Mouse (Mus musculus): ENCODE data around the gene Gng3. TPM values are rescaled to one million over a fixed set of nuclear protein-coding genes. Genes with fewer than 3 reads are reported as not detected.
"Not testable (repeated sequence)": the region's sequence is repeated elsewhere in the genome, so short reads cannot be mapped to it uniquely, and the experiment has no call there.

Gng3 gene
- polyA plus RNA-seq, 1 experiment from 2014 or later = 526 TPM

DNA sequence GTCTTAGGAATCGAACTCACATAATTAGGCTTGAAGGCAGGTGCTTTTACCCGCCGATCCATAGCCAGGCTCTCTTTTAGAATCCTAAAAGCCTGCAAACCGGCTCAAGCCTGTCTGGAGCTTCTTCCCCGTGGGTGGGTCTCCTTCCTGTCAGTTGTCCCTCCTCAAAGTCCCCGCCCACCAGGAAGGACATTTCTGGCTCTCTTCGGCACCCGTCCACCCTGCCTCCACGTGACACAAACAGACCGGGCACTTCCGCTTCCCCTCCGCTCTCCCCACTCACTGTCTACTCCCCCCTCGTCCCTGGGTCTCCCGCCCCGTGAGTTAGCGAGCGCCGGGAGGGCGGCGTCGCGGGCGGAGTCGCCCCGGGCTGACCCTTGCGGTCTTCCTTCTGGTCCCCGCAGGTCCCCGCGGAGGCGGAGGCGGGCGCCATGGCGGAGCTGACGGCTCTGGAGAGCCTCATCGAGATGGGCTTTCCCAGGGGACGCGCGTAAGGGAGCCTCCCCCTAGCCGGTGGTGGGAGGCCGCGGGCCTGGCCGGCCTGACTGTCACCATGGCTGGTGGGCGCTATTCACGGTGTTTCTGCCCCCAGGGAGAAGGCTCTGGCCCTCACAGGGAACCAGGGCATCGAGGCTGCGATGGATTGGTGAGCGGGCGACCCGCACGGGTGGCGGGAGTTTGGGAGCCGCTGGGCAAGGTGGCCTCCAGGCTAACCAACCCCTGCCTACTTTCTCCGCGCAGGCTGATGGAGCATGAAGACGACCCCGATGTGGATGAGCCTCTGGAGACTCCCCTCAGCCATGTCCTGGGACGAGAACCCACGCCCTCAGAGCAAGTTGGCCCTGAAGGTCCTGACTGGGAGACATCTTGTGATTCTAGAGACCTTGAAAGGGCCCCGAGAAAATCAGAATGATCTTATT is 32.5 kb upstream of the Gng3 start, which contains the start of gene Ubxn1:
TSS of gene Ubxn1 (plus strand) at position 230 of the 920 bp plus-strand sequence.
- peak; percentile 97 for ATAC-seq
- peak within 1 kb of the TSS; percentile 76 for H3K27ac ChIP-seq (ENCODE audit: low read depth, low read length)
- no peaks in the 10 kb centered on the region for H3K9me3 ChIP-seq (ENCODE audit: control insufficient read depth, low read length)
- H3K27me3 ChIP-seq (replicated peaks; ENCODE audit: control insufficient read depth, insufficient read depth, low read length) = no peaks in the 10 kb centered on the region
- peak within 1 kb of the TSS; percentile 75 for H3K4me3 ChIP-seq (ENCODE audit: low read length)
- 2% methylated on average over 59 of the region's 59 CpGs for WGBS
- peaks cover 11% of the 10 kb centered on the region for H3K4me1 ChIP-seq (ENCODE audit: control insufficient read depth, insufficient read depth, low read depth, low read length)
- H3K36me3 ChIP-seq (ENCODE audit: control insufficient read depth, insufficient read depth, low read length) = peaks cover 25% of the 10 kb centered on the region
- H3K9ac ChIP-seq (ENCODE audit: low read depth, low read length) = peak within 1 kb of the TSS; percentile 86
- peak within 1 kb of the TSS; percentile 81 for H3K4me2 ChIP-seq (ENCODE audit: low read length)

DNA sequence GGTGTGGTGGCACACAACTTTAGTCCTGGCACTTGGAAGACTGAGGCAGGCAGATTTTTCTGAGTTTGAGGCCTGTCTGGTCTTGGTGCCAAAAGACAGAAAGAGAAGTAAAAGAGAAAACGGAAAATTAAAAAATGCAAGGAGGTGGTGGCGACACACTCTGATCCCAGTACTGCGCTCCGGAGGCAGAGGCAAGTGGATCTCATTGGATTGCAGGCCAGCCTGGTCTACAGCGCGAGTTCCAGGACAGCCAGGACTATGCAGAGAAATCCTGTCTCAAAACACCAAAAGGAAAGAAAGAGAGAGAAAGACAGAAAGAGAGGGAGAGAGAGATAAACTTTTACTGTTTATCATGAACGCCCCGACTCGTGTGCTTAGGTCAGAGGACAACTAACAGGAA is 31.8 kb upstream of the Gng3 start:
- Histone ChIP-seq H3K4me3 (ENCODE audit: low read length) (peak overlapping the region; percentile 75), H3K4me2 (ENCODE audit: low read length) (peak overlapping the region; percentile 62), H3K27me3 (replicated peaks; ENCODE audit: control insufficient read depth, insufficient read depth, low read length) (no peaks in the 10 kb centered on the region), H3K27ac (ENCODE audit: low read depth, low read length) (peak overlapping the region; percentile 76; the same call in 1 of the 2 replicates), H3K9ac (ENCODE audit: low read depth, low read length) (peak overlapping the region; percentile 66), H3K36me3 (ENCODE audit: control insufficient read depth, insufficient read depth, low read length) (peaks cover 22% of the 10 kb centered on the region), H3K9me3 (ENCODE audit: control insufficient read depth, low read length) (no peaks in the 10 kb centered on the region), H3K4me1 (ENCODE audit: control insufficient read depth, insufficient read depth, low read depth, low read length) (peaks cover 11% of the 10 kb centered on the region)
- 58% methylated on average over 9 of the region's 9 CpGs for WGBS
- peak; percentile 41 for ATAC-seq

DNA sequence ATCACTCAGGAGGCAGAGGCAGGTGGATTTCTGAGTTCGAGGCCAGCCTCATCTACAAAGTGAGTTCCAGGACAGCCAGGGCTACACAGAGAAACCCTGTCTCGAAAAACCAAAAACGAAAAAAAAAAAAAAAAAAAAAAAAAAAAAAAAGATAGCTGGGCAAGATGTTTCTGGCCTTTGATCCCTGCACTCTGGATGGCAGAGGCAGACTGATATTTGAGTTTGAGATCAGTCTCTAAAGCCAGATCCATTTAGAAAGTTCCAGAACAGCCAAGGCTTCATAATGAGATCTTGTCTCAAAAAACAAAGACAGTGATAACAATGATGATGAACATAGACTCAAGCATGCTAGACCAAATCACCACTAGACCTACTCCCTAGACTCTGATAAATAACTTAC is 31.4 kb upstream of the Gng3 start:
- H3K4me3 ChIP-seq (ENCODE audit: low read length) = not testable (repeated sequence)
- 87% methylated on average over 3 of the region's 3 CpGs for WGBS

DNA sequence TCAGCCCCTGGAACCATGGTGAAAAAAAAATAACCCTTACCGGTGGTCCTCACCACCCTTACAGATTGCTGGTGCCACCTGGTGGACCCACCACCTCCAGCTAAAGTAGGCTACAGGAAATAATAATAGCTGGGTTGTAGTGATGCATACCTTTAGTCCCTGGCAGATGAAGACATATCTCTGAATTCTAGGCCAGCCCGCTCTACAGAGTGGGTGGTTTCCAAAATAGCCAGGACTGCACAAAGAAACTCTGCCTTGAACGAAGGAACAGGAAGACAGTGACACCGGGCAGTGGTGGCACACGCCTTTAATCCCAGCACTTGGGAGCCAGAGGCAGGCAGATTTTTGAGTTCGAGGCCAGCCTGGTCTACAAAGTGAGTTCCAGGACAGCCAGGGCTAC is 25.3 kb upstream of the Gng3 start:
- Histone ChIP-seq H3K4me3 (ENCODE audit: low read length) (no peak overlapping the region), H3K9ac (ENCODE audit: low read depth, low read length) (no peak overlapping the region), H3K9me3 (ENCODE audit: control insufficient read depth, low read length) (no peaks in the 10 kb centered on the region), H3K36me3 (ENCODE audit: control insufficient read depth, insufficient read depth, low read length) (no peaks in the 10 kb centered on the region), H3K27ac (ENCODE audit: low read depth, low read length) (no peak overlapping the region), H3K27me3 (replicated peaks; ENCODE audit: control insufficient read depth, insufficient read depth, low read length) (no peaks in the 10 kb centered on the region), H3K4me2 (ENCODE audit: low read length) (no peak overlapping the region), H3K4me1 (ENCODE audit: control insufficient read depth, insufficient read depth, low read depth, low read length) (no peaks in the 10 kb centered on the region)
- no peak for ATAC-seq
- 85% methylated on average over 6 of the region's 6 CpGs for WGBS

More for the DNA sequence above, 31.4 kb upstream of the Gng3 start:
- Histone ChIP-seq H3K4me2 (ENCODE audit: low read length) (peak overlapping the region; percentile 62), H3K36me3 (ENCODE audit: control insufficient read depth, insufficient read depth, low read length) (peaks cover 18% of the 10 kb centered on the region), H3K4me1 (ENCODE audit: control insufficient read depth, insufficient read depth, low read depth, low read length) (peaks cover 11% of the 10 kb centered on the region)
- not testable (repeated sequence) for H3K9ac ChIP-seq (ENCODE audit: low read depth, low read length); H3K9me3 ChIP-seq (ENCODE audit: control insufficient read depth, low read length); H3K27ac ChIP-seq (ENCODE audit: low read depth, low read length); H3K27me3 ChIP-seq (replicated peaks; ENCODE audit: control insufficient read depth, insufficient read depth, low read length); ATAC-seq

DNA sequence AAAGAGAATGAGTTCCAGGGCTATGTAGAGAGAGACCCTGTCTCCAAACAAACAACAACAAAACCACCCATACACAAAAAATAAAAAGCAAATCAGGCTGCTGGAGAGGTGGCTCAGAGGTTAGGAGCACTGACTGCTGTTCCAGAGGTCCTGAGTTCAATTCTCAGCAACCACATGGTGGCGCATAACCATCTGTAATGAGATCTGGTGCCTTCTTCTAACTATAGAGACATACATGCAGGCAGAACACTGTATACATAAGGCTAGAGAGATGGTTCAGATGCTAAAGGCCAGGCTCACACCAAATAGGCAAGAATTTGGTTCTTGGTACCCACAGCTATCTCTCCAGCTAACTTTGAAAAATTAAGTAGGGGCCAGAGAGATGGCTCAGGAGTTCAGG is 20.0 kb upstream of the Gng3 start:
- H3K27me3 ChIP-seq (replicated peaks; ENCODE audit: control insufficient read depth, insufficient read depth, low read length) = no peaks in the 10 kb centered on the region
- no peak overlapping the region for H3K27ac ChIP-seq (ENCODE audit: low read depth, low read length)
- WGBS = 15% methylated on average over 1 of the region's 1 CpGs
- no peak overlapping the region for H3K4me2 ChIP-seq (ENCODE audit: low read length)
- no peaks in the 10 kb centered on the region for H3K9me3 ChIP-seq (ENCODE audit: control insufficient read depth, low read length)
- H3K9ac ChIP-seq (ENCODE audit: low read depth, low read length) = no peak overlapping the region
- no peak for ATAC-seq
- H3K4me3 ChIP-seq (ENCODE audit: low read length) = no peak overlapping the region
- no peaks in the 10 kb centered on the region for H3K4me1 ChIP-seq (ENCODE audit: control insufficient read depth, insufficient read depth, low read depth, low read length)
- H3K36me3 ChIP-seq (ENCODE audit: control insufficient read depth, insufficient read depth, low read length) = no peaks in the 10 kb centered on the region

DNA sequence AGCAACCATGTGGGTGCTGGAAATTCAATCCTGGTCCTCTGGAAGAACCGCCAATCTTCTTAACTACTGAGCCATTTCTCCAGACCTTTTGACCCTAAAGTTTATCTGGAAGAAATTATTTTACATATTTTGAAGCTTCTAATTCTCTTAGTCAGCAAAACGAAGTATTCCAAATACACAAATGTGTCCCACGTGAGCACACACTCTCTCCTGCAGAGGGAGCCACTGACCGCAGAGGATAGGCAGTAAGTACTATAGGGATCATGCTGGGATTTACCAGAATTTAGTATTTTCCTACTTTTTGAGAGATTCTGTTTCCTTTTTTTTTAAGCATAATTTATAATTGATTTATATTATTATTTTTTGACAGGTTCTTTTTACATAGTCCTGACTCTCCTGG is 18.7 kb upstream of the Gng3 start:
- H3K4me3 ChIP-seq (ENCODE audit: low read length) = no peak overlapping the region
- H3K27me3 ChIP-seq (replicated peaks; ENCODE audit: control insufficient read depth, insufficient read depth, low read length) = no peaks in the 10 kb centered on the region
- H3K9me3 ChIP-seq (ENCODE audit: control insufficient read depth, low read length) = no peaks in the 10 kb centered on the region
- no peaks in the 10 kb centered on the region for H3K36me3 ChIP-seq (ENCODE audit: control insufficient read depth, insufficient read depth, low read length)
- no peak for ATAC-seq
- H3K4me2 ChIP-seq (ENCODE audit: low read length) = no peak overlapping the region
- H3K27ac ChIP-seq (ENCODE audit: low read depth, low read length) = no peak overlapping the region
- WGBS = 39% methylated on average over 4 of the region's 4 CpGs
- no peak overlapping the region for H3K9ac ChIP-seq (ENCODE audit: low read depth, low read length)
- H3K4me1 ChIP-seq (ENCODE audit: control insufficient read depth, insufficient read depth, low read depth, low read length) = no peaks in the 10 kb centered on the region

DNA sequence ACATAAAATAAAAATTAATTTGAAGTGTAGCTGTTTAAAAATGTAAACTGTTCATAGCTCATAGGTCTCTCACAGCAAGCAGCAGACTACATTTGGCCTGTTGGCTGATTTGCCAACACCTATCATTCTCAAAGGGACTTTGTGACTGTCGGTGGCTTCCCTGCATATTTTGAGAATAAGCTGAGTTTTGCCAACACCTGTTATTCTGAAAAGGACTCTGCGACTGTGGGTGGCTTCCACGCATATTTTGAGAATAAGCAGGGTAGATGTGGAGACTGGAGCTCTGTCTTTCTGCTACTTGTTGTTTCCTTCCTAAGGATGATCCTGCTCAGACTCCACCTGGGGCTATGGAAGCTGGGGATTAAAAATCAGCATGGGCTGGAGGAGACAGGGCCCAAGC is 14.1 kb upstream of the Gng3 start:
- ATAC-seq = no peak
- WGBS = 82% methylated on average over 3 of the region's 3 CpGs
- Histone ChIP-seq H3K4me3 (ENCODE audit: low read length) (no peak overlapping the region), H3K4me2 (ENCODE audit: low read length) (no peak overlapping the region), H3K36me3 (ENCODE audit: control insufficient read depth, insufficient read depth, low read length) (peaks cover 2% of the 10 kb centered on the region; the same call in 1 of the 2 replicates), H3K9ac (ENCODE audit: low read depth, low read length) (no peak overlapping the region), H3K9me3 (ENCODE audit: control insufficient read depth, low read length) (no peaks in the 10 kb centered on the region), H3K27me3 (replicated peaks; ENCODE audit: control insufficient read depth, insufficient read depth, low read length) (no peaks in the 10 kb centered on the region), H3K27ac (ENCODE audit: low read depth, low read length) (no peak overlapping the region), H3K4me1 (ENCODE audit: control insufficient read depth, insufficient read depth, low read depth, low read length) (no peaks in the 10 kb centered on the region)

DNA sequence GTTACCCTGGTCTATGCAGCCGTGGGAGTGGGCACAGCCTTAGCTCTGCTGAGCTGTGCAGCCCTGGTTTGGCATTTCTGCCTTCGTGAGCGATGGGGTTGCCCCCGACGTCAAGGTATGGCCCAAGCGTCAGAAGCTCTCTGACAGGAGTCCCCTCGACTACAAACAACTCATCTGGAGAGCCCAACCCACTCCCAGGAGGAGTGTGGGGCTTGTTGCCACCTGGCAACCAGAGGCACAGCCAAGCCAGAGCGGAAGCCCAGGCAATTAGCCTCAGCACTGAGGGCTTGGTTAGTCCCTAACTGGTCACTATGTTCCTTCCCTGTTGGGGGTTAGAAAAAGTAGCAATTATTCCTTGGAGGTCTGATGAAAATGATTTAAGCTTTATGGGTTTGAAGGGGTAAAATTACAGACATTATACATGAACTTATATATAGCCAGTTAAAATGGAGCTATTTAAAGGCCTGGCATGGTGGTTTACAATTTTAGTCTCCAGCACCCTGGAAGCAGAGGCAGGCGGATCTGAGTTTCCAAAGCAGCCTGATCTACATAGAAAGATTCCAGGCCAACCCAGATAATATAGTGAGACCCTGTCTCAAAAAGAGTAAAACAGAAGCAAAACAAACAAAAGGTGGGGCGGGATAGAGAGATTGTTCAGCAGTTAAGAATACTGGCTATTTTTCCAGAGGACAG is 13.4 kb upstream of the Gng3 start:
- Histone ChIP-seq H3K4me1 (ENCODE audit: control insufficient read depth, insufficient read depth, low read depth, low read length) (no peaks in the 10 kb centered on the region), H3K4me3 (ENCODE audit: low read length) (no peak overlapping the region), H3K36me3 (ENCODE audit: control insufficient read depth, insufficient read depth, low read length) (peaks cover 7% of the 10 kb centered on the region), H3K9me3 (ENCODE audit: control insufficient read depth, low read length) (no peaks in the 10 kb centered on the region), H3K4me2 (ENCODE audit: low read length) (no peak overlapping the region), H3K9ac (ENCODE audit: low read depth, low read length) (no peak overlapping the region), H3K27me3 (replicated peaks; ENCODE audit: control insufficient read depth, insufficient read depth, low read length) (no peaks in the 10 kb centered on the region), H3K27ac (ENCODE audit: low read depth, low read length) (no peak overlapping the region)
- no peak for ATAC-seq
- 59% methylated on average over 10 of the region's 10 CpGs for WGBS

DNA sequence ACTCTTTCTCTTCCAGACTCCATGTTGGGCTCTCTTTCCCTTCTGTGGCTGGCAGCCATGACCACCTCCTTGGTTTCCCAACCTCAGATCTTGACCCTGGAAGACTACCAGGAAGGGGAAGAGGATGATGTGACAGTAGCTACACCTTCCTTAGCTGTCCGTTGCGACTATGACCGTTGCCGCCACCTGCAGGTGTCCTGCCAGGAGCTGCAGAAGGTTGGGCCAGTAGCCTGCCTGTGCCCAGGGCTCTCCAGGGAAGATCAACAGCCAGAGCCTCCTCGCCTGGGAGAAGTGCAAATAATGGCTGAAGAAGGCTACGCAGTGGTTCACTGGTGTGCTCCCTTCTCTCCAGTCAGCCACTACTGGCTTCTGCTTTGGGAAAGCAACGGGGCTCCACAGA is 12.6 kb upstream of the Gng3 start:
- no peaks in the 10 kb centered on the region for H3K4me1 ChIP-seq (ENCODE audit: control insufficient read depth, insufficient read depth, low read depth, low read length)
- H3K4me3 ChIP-seq (ENCODE audit: low read length) = no peak overlapping the region
- no peak overlapping the region for H3K27ac ChIP-seq (ENCODE audit: low read depth, low read length)
- H3K4me2 ChIP-seq (ENCODE audit: low read length) = no peak overlapping the region
- no peaks in the 10 kb centered on the region for H3K27me3 ChIP-seq (replicated peaks; ENCODE audit: control insufficient read depth, insufficient read depth, low read length)
- H3K9me3 ChIP-seq (ENCODE audit: control insufficient read depth, low read length) = no peaks in the 10 kb centered on the region
- no peak overlapping the region for H3K9ac ChIP-seq (ENCODE audit: low read depth, low read length)
- H3K36me3 ChIP-seq (ENCODE audit: control insufficient read depth, insufficient read depth, low read length) = peaks cover 11% of the 10 kb centered on the region
- 57% methylated on average over 7 of the region's 7 CpGs for WGBS
- ATAC-seq = no peak
